Mouse (Mus musculus): Measurements from ENCODE around the gene Etfb.

DNA sequence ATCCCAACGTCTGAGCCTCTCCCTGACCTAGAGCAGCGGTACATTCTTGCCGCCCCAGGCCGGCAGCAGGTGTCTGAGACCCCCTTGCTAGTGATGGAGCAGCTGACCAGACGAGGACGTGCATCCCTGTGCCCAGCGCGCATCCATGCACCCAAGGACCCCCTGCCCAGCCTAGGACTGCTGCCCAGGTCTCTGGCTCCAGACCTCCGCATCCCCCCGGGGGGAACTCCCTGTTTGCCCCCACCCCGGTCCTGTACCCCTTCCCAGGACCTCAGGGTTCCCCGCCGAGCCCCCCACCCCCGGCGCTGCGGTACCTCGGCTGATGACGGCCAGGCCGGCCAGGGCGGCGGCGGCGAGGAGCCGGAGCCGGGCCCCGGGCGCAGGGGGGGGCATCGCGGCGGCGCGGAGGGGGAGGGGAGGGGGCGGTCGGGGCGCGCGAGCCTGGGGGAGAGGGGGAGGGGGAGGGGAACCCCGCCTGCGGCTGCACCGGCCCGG lies 45.8 kb downstream of the Etfb start, which contains the start of gene Iglon5:
- TF ChIP-seq GATA1 (IDR thresholded peaks at IDR 0.05; ENCODE audit: low read length) (no peak), TAL1 (IDR thresholded peaks at IDR 0.05; ENCODE audit: low read length) (no peak)

All from erythroblast, embryonic 14.5 days (primary cell).